8 mouse cellular contexts compared by ENCODE assay signal in the genomic region with DNA sequence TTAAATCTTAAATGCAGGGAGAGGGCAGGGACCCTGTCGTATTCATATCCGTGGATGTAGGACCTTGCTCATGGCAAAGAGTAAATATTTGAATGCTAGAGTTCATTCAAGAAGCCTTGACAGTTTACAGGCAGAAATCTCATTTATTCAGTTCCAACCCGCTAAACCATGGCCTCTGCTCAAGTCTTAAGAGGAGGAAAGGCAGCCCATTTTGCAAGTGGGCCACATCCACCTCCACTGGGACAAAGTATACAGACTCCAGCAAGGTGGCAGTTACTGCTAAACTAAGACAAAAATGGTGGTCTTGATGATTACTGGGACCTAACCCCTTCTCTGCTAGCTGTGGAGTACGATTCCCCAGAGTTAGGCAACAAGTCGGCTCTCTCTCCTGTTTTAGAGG. TPM values are rescaled to one million over a fixed set of nuclear protein-coding genes. Genes with fewer than 3 reads are reported as not detected.
DNase-seq lines count a peak whose midpoint lies in the region; ATAC-seq and TF ChIP-seq lines count a peak whose summit lies in the region.

No protein-coding gene starts in this region.

- no peak for TF ChIP-seq CTCF in cerebellum, adult 2 months (IDR thresholded peaks at IDR 0.05; ENCODE audit: borderline replicate concordance, insufficient read depth, low read depth, low read length)
- no peak for TF ChIP-seq CTCF in C2C12 (IDR thresholded peaks at IDR 0.05; ENCODE audit: control insufficient read depth, insufficient read depth, insufficient read length)
- no peak for TF ChIP-seq CTCF in liver, postnatal 0 days (IDR thresholded peaks at IDR 0.05; ENCODE audit: low read depth)

- no peak for TF ChIP-seq EP300 in liver, postnatal 0 days (IDR thresholded peaks at IDR 0.05; ENCODE audit: low read depth)

- H3K27ac ChIP-seq in cerebellum, adult 2 months (ENCODE audit: insufficient read depth, low read length) = no peak overlapping the region; the same call in 1 of the 2 replicates
- peak overlapping the region; percentile 94; the same call in 1 of the 2 replicates for H3K27ac ChIP-seq in forebrain, embryonic 15.5 days (replicated peaks)
- H3K27ac ChIP-seq in liver, postnatal 0 days (ENCODE audit: low read depth) = peak overlapping the region; percentile 92

- H3K4me1 ChIP-seq in cerebellum, adult 2 months (ENCODE audit: control insufficient read depth, insufficient read depth, low read length) = no peaks in the 10 kb centered on the region
- peaks cover 6% of the 10 kb centered on the region for H3K4me1 ChIP-seq in forebrain, embryonic 15.5 days
- H3K4me1 ChIP-seq in liver, postnatal 0 days (ENCODE audit: insufficient read depth) = peaks cover 17% of the 10 kb centered on the region

- peak overlapping the region; percentile 65 for H3K4me2 ChIP-seq in forebrain, embryonic 15.5 days (replicated peaks)
- H3K4me2 ChIP-seq in liver, postnatal 0 days (ENCODE audit: low read depth, low read length) = peak overlapping the region; percentile 56

- H3K9ac ChIP-seq in forebrain, embryonic 15.5 days (replicated peaks) = peak overlapping the region; percentile 66
- H3K9ac ChIP-seq in liver, postnatal 0 days (replicated peaks) = peak overlapping the region; percentile 60

- H3K79me2 ChIP-seq in C2C12 (ENCODE audit: control insufficient read depth, insufficient read depth) = no peaks in the 10 kb centered on the region

- TF ChIP-seq POLR2A in cerebellum, adult 2 months (IDR thresholded peaks at IDR 0.05; ENCODE audit: borderline replicate concordance, insufficient read depth, low read length) = no peak

- DNase-seq in cerebellum, adult 2 months = no peak
- DNase-seq in cerebellum, postnatal 4 days (ENCODE audit: low spot score in 2 of 2) = no peak
- no peak for DNase-seq in liver, postnatal 0 days
- no peak for DNase-seq in right cerebral cortex, adult 18-20 months
- no peak for DNase-seq in adrenal gland, postnatal 25 days
- no peak for DNase-seq in kidney, postnatal 36 days

- H3K79me3 ChIP-seq in C2C12 (ENCODE audit: low read depth) = no peaks in the 10 kb centered on the region

- H3K4me3 ChIP-seq in cerebellum, adult 2 months (replicated peaks; ENCODE audit: insufficient read depth, low read depth, low read length) = peak overlapping the region; percentile 98
- peak overlapping the region; percentile 48 for H3K4me3 ChIP-seq in C2C12 (ENCODE audit: insufficient read depth, poor library complexity, severe bottlenecking)
- peak overlapping the region; percentile 76 for H3K4me3 ChIP-seq in forebrain, embryonic 15.5 days
- H3K4me3 ChIP-seq in liver, postnatal 0 days (ENCODE audit: low read depth, low read length) = peak overlapping the region; percentile 52

- H3ac ChIP-seq in C2C12 (ENCODE audit: control insufficient read depth, insufficient read length, low read depth) = no peak overlapping the region

- WGBS in cerebellum, adult 2 months = 44% methylated on average over 5 of the region's 5 CpGs
- 35% methylated on average over 5 of the region's 5 CpGs for WGBS in forebrain, embryonic 15.5 days
- WGBS in liver, postnatal 0 days (ENCODE audit: insufficient replicate concordance) = 27% methylated on average over 5 of the region's 5 CpGs

- H3K9me3 ChIP-seq in forebrain, embryonic 15.5 days = no peaks in the 10 kb centered on the region
- H3K9me3 ChIP-seq in liver, postnatal 0 days (ENCODE audit: low read length) = no peaks in the 10 kb centered on the region

- no peaks in the 10 kb centered on the region for H3K27me3 ChIP-seq in cerebellum, adult 2 months (ENCODE audit: control insufficient read depth, insufficient read depth, low read length)
- no peaks in the 10 kb centered on the region for H3K27me3 ChIP-seq in C2C12 (ENCODE audit: control insufficient read depth, insufficient read depth, insufficient read length)
- H3K27me3 ChIP-seq in forebrain, embryonic 15.5 days = no peaks in the 10 kb centered on the region; the same call in 1 of the 2 replicates
- no peaks in the 10 kb centered on the region for H3K27me3 ChIP-seq in liver, postnatal 0 days (ENCODE audit: insufficient read depth, low read length)

- no peaks in the 10 kb centered on the region for H3K36me3 ChIP-seq in C2C12 (ENCODE audit: control insufficient read depth, insufficient read depth)
- H3K36me3 ChIP-seq in forebrain, embryonic 15.5 days = no peaks in the 10 kb centered on the region
- H3K36me3 ChIP-seq in liver, postnatal 0 days (replicated peaks; ENCODE audit: insufficient read depth, low read length) = no peaks in the 10 kb centered on the region

- ATAC-seq in forebrain, embryonic 15.5 days (replicated peaks) = no peak
- no peak for ATAC-seq in liver, postnatal 0 days

TF ChIP-seq in C2C12, 6 proteins besides CTCF, POLR2A, EP300 and RAD21:
- TF ChIP-seq FOSL1 (IDR thresholded peaks at IDR 0.05; ENCODE audit: insufficient read depth, low read length, poor library complexity, severe bottlenecking) (no peak), MAX (IDR thresholded peaks at IDR 0.05) (no peak)
TF ChIP-seq in C2C12: peak in this region for 0.

RNA-seq across cellular contexts. Expression of gene Nhej1, which starts 0.4 kb away (rescaled TPM):
- polyA plus RNA-seq in cerebellum, adult 2 months (2012; rRNA removed) = 1.8 and 2.8 TPM in 2 replicates
- polyA plus RNA-seq in C2C12 (2012; fragmentation: generic; extraction: Trizol) = 5.2 TPM
- 7.0 and 7.7 TPM in 2 replicates for polyA plus RNA-seq in forebrain, embryonic 15.5 days (2015; fragmentation: Nextera tagmentation; extraction: Ambion mirVana)
- polyA plus RNA-seq in liver, postnatal 0 days (2015; fragmentation: Nextera tagmentation; extraction: Ambion mirVana) = 3.0 and 3.5 TPM in 2 replicates
- 6.1 and 7.2 TPM in 2 replicates for total RNA-seq in adrenal gland, postnatal 25 days (2021)

RNA-seq across cellular contexts. Expression of gene Slc23a3, which starts 8.3 kb away (rescaled TPM):
- polyA plus RNA-seq in cerebellum, adult 2 months (2012; rRNA removed) = not detected in 2 replicates
- polyA plus RNA-seq in C2C12 (2012; fragmentation: generic; extraction: Trizol) = 0.08 TPM
- not detected in 2 replicates for polyA plus RNA-seq in forebrain, embryonic 15.5 days (2015; fragmentation: Nextera tagmentation; extraction: Ambion mirVana)
- polyA plus RNA-seq in liver, postnatal 0 days (2015; fragmentation: Nextera tagmentation; extraction: Ambion mirVana) = 2.3 and 2.8 TPM in 2 replicates
- total RNA-seq in adrenal gland, postnatal 25 days (2021) = 0.58 and 1.0 TPM in 2 replicates

RNA-seq across cellular contexts. Expression of gene Cnppd1, which starts 17.1 kb away (rescaled TPM):
- 39.0 and 41.4 TPM in 2 replicates for polyA plus RNA-seq in cerebellum, adult 2 months (2012; rRNA removed)
- 25.8 TPM for polyA plus RNA-seq in C2C12 (2012; fragmentation: generic; extraction: Trizol)
- polyA plus RNA-seq in forebrain, embryonic 15.5 days (2015; fragmentation: Nextera tagmentation; extraction: Ambion mirVana) = 55.5 and 57.9 TPM in 2 replicates
- 43.8 and 47.4 TPM in 2 replicates for polyA plus RNA-seq in liver, postnatal 0 days (2015; fragmentation: Nextera tagmentation; extraction: Ambion mirVana)
- 41.2 and 48.9 TPM in 2 replicates for total RNA-seq in adrenal gland, postnatal 25 days (2021)

RNA-seq across cellular contexts. Expression of gene Retreg2, which starts 17.2 kb away (rescaled TPM):
- 261 and 276 TPM in 2 replicates for polyA plus RNA-seq in cerebellum, adult 2 months (2012; rRNA removed)
- polyA plus RNA-seq in C2C12 (2012; fragmentation: generic; extraction: Trizol) = 37.5 TPM
- 91.2 and 103 TPM in 2 replicates for polyA plus RNA-seq in forebrain, embryonic 15.5 days (2015; fragmentation: Nextera tagmentation; extraction: Ambion mirVana)
- 51.2 and 54.9 TPM in 2 replicates for polyA plus RNA-seq in liver, postnatal 0 days (2015; fragmentation: Nextera tagmentation; extraction: Ambion mirVana)
- total RNA-seq in adrenal gland, postnatal 25 days (2021) = 88.4 and 95.4 TPM in 2 replicates

RNA-seq across cellular contexts. Expression of gene Zfand2b, which starts 43.0 kb away (rescaled TPM):
- 58.0 and 61.6 TPM in 2 replicates for polyA plus RNA-seq in cerebellum, adult 2 months (2012; rRNA removed)
- polyA plus RNA-seq in C2C12 (2012; fragmentation: generic; extraction: Trizol) = 23.6 TPM
- polyA plus RNA-seq in forebrain, embryonic 15.5 days (2015; fragmentation: Nextera tagmentation; extraction: Ambion mirVana) = 40.4 and 42.9 TPM in 2 replicates
- 32.7 and 34.7 TPM in 2 replicates for polyA plus RNA-seq in liver, postnatal 0 days (2015; fragmentation: Nextera tagmentation; extraction: Ambion mirVana)
- total RNA-seq in adrenal gland, postnatal 25 days (2021) = 36.0 and 39.8 TPM in 2 replicates

Comparison
In these comparisons a context has a peak if more than half of its experiments do, and no peak if none do; other contexts are left out.
1. H3K4me3 ChIP-seq: peak in every context shown above with its lines; median percentile 98 in cerebellum, adult 2 months; 76 in forebrain, embryonic 15.5 days; 52 in liver, postnatal 0 days; 48 in C2C12.